Mouse (Mus musculus) left cerebral cortex, adult 18-20 months (tissue): ENCODE measurements around the gene Med20. TPM values are rescaled to one million over a fixed set of nuclear protein-coding genes. Genes with fewer than 3 reads are reported as not detected.
"Not testable (repeated sequence)": the region's sequence is repeated elsewhere in the genome, so short reads cannot be mapped to it uniquely, and the experiment has no call there.

Experiments used
- DNase-seq, 2 experiments: peaks; one replicate each; pipeline ENCODE4 v3.0.0; 2021 to 2022; ENCODE audit warnings: low spot score in 2 of 2, mixed read lengths in 1 of 2
- total RNA-seq, 2 experiments: library from RNA; stranded (reverse); gene quantifications; 2 replicates each; pipeline ENCODE4 v1.2.3; 2021

The Med20 gene
- total RNA-seq, 2 experiments from 2014 or later, result 33.0 to 33.5 TPM

GRCm38 (mm10) chr17:47596162-47596838, 15.1 kb upstream of the Med20 start:
- no peak for DNase-seq

GRCm38 (mm10) chr17:47596839-47597164, 14.6 kb upstream of the Med20 start:
- no peak for DNase-seq

DNA sequence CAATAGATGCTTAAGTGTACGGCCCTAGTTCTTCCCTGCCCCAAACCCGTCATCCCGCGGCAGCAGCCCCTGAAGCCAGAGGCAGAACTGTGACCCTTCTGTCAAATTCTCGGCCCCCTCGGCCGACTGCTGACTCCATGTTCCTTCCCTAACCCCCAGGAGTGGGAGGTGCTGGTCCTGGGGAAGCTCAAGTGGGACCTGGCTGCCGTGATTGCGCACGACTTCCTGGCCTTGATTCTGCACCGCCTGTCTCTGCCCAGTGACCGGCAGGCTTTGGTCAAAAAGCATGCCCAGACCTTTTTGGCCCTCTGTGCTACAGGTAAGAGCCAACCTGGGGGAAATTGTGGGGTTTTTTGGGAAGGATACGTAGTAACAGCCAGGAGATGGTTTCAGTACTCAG, 14.1 kb upstream of the Med20 start:
- no peak for DNase-seq

- no peak for DNase-seq
Measured at GRCm38 (mm10) chr17:47597838-47598579, 13.4 kb upstream of the Med20 start.

DNA sequence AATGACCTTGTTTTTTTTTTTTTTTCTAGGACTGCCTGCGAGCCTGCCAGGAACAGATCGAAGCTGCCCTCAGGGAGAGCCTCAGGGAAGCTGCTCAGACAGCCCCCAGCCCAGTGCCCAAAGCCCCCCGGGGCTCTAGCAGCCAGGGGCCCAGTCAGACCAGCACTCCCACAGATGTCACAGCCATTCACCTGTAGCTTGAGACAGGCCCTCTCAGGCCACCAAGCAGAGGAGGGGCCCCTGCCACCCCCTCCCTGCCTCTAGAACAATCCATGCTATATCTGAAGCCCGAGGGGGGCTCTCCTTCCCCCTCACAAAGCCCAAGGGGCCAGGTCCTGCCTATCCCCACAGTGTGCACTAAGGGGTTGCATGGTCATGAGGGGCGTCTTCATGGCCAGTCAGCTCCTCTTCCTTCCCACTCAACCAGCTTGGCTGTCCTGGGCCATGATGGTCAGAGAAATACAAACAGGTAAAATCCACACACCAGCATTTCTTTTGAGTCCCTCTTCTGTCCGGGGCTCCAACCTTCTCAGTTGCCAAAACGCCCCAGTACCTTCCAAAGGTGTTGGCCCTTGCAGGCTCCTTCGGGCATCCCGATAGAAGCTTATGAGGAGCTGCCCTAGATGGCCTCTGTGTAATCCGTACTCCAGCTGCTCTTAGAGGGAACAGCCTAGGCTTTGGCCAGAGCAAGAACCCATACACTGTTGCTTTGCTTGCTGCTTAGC, 12.6 kb upstream of the Med20 start:
- not testable (repeated sequence) for DNase-seq

- DNase-seq, result no peak
Measured at GRCm38 (mm10) chr17:47599511-47600297, 11.7 kb upstream of the Med20 start.

DNA sequence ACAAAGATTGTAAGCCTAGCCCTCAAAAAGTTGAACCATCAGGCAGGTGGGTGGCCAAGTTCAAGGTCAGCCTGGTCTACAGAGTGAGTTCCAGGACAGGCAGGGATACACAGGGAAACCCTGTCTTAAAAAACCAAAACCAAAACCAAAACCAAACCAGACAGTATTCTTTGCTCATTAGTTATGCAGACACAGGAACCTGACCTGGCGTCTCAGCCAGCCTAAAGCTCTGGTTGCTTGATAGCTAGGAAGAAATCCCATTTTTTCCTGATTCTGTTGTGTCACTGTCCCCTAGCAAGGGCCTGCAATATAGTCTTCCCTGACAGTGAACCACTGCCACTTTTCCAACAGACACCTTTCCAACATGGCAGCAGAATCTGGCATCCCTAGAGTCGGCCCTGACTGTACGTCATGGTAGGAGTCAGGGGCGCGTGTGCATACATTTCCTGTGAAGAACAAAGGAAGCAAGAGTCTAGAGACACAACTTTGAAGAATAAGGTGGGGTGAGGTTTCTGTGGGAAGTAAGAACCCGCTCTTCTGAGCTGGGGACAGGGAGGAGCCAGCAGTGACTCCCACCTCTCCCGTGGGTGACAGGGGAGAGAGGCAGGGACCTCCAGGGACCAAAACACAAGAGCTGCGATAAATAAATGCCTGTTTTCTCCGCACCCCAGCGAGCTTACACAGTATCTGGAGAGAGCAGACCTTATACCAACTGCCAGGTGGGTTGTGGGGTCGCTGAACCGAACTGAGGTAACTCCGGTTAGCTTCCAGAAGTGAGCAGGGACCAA, 10.6 kb upstream of the Med20 start:
- no peak for DNase-seq

DNA sequence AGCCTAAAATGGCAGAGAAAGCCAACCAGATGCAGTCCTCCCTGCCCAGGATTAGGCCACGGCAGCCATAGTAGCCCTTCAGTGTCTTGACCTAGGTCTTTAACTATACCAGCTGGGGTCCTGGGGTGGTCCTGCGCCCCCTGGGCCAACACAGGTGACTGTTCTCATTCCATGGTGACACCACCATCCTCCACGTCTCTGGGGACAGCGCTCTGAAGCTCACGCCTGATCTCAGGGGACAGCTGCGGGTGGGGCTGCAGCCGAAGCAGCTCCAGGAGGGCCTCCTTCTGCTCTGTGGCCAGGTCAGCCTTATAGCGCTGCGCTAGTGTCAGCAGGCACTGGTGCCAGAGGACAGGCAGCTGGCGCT, 10.0 kb upstream of the Med20 start:
- no peak for DNase-seq

DNA sequence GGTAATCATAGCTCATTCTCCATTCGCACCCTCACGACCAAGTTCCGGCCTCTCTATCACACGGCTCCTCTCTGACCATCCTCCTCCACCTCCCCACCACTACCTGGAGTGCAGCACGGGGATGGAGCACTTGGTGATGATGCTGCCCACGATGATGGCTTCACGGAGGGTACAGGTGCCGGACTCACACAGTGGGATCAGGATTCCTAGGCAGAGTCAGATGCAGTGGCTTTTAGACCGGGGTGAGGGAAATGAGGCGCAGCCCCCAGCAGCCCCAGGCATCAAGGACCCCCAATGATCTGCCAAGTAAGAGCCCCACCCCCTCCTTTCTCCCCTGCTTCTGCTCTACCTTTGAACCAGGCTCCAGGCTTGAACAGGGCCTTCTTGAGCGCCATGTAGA, 9.1 kb upstream of the Med20 start:
- no peak for DNase-seq

DNA sequence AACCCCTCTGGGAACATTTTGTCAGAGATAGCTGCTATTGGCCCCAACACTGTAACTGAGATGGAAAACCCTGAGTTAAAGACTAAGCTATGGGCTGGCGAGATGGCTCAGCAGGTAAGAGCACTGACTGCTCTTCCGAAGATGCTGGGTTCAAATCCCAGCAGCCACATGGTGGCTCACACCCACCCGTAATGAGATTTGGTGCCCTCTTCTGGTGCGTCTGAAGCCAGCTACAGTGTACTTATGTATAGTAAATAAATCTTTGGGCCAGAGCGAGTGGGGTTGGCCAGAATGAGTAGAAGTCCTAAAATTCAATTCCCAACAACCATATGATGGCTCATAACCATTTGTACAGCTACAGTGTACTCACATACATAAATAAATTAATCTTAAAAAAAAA, 5.2 kb upstream of the Med20 start:
- DNase-seq, result no peak

- DNase-seq, result no peak
Measured at GRCm38 (mm10) chr17:47609182-47609581, 2.2 kb upstream of the Med20 start.

DNA sequence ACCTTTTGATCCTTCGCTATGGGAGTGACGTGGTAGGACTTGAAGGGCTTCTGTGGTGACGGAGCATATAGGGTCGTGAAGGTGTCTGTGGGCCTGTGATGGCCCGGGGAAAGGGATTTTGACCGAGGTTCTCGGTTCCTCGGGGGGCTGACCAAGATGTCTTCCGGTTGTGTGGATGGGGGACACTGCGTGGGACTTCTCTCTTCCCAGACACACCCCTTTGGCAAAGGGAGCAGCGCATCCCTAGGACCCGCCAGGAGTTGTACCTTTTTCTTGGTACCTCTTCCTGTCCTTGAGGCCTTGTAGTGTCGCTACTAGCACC, 240 bp downstream of the Med20 start:
- DNase-seq, result no peak

GRCm38 (mm10) chr17:47614018-47614417, 2.6 kb downstream of the Med20 start:
- no peak for DNase-seq

- no peak for DNase-seq
Measured at GRCm38 (mm10) chr17:47616119-47616518, 4.7 kb downstream of the Med20 start.

DNA sequence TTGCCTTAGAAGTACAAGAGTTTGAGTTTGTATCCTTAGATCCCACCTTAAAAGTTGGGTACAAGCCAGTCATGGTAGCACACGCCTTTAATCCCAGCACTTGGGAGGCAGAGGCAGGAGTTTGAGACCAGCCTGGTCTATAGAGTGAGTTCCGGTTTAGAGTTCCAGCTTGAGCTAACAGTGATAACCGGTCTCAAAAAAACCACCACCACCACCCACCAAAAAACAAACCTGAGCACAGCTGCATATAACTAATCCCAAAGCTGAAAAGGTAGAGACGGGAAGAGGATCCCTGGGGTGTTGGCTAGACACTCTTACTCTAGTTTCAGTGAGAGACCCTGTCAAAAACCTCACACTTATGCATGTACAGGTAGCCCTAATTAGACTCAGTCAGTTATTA, 5.3 kb downstream of the Med20 start:
- no peak for DNase-seq

GRCm38 (mm10) chr17:47617605-47618307, 6.4 kb downstream of the Med20 start:
- no peak for DNase-seq

- no peak for DNase-seq
Measured at GRCm38 (mm10) chr17:47618556-47619311, 7.4 kb downstream of the Med20 start.

GRCm38 (mm10) chr17:47622912-47623554, 11.7 kb downstream of the Med20 start:
- no peak for DNase-seq

GRCm38 (mm10) chr17:47624572-47624971, 13.2 kb downstream of the Med20 start:
- DNase-seq, result not testable (repeated sequence)
